In the genomic region with DNA sequence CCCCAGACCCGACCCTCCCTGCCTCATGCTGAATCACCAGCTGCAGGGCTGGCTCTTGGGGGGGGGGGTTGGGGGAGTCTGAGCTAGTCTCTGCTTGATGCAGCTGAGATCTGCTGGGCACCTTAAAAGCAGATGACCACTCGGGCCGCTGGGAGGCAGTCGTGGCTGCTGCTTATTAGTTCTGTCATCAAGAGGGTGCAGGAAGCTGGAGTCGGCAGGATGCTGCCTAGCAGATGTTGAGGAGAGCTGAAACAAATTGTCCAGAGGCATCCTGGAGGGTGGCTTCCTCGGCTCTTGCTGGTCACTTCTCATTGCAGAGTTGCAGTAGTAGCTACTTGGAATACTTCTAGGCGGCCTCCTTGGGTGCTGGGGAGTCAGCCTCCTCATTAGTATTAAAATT, we compare ENCODE assay signal across 10 mouse cellular contexts. TPM values are rescaled to one million over a fixed set of nuclear protein-coding genes. Genes with fewer than 3 reads are reported as not detected.
DNase-seq lines count a peak whose midpoint lies in the region; ATAC-seq and TF ChIP-seq lines count a peak whose summit lies in the region.
"Had no signal": no experiment of that assay in that cellular context is flagged by ENCODE, and none has a peak within 500 bp of the region (broad histone marks: within the 10 kb centered on the region; RNA-seq: fewer than 3 reads in every experiment).

No protein-coding gene starts in this region.

- no peak for TF ChIP-seq EP300 in liver, postnatal 0 days (IDR thresholded peaks at IDR 0.05; ENCODE audit: low read depth)

- no peak overlapping the region for H3K4me3 ChIP-seq in hindbrain, embryonic 10.5 days
- H3K4me3 ChIP-seq in hindbrain, embryonic 14.5 days (replicated peaks; ENCODE audit: low read length), result no peak overlapping the region
- H3K4me3 ChIP-seq in embryonic facial prominence, embryonic 11.5 days (ENCODE audit: low read depth, low read length), result no peak overlapping the region
- no peak overlapping the region for H3K4me3 ChIP-seq in liver, postnatal 0 days (ENCODE audit: low read depth, low read length)
- H3K4me3 ChIP-seq: midbrain, embryonic 12.5 days had no signal

- H3K27ac ChIP-seq in hindbrain, embryonic 10.5 days, result no peak overlapping the region
- no peak overlapping the region for H3K27ac ChIP-seq in hindbrain, embryonic 14.5 days
- H3K27ac ChIP-seq in embryonic facial prominence, embryonic 11.5 days (replicated peaks; ENCODE audit: low read depth, low read length), result no peak overlapping the region
- H3K27ac ChIP-seq in liver, postnatal 0 days (ENCODE audit: low read depth), result no peak overlapping the region
- H3K27ac ChIP-seq: midbrain, embryonic 12.5 days had no signal

- ATAC-seq in hindbrain, embryonic 14.5 days (ENCODE audit: low FRiP score), result no peak
- ATAC-seq in embryonic facial prominence, embryonic 11.5 days (replicated peaks; ENCODE audit: insufficient number of reproducible peaks, low FRiP score, low TSS enrichment, low read depth), result no peak
- ATAC-seq in liver, postnatal 0 days, result no peak
- no peak for ATAC-seq in granulocyte monocyte progenitor cell, adult 5-6 weeks (replicated peaks; ENCODE audit: poor library complexity, severe bottlenecking)

- no peaks in the 10 kb centered on the region for H3K36me3 ChIP-seq in hindbrain, embryonic 10.5 days
- no peaks in the 10 kb centered on the region for H3K36me3 ChIP-seq in hindbrain, embryonic 14.5 days (replicated peaks; ENCODE audit: control insufficient read depth, insufficient read depth)
- no peaks in the 10 kb centered on the region for H3K36me3 ChIP-seq in embryonic facial prominence, embryonic 11.5 days (replicated peaks; ENCODE audit: control insufficient read depth, insufficient read depth, low read depth, low read length)
- no peaks in the 10 kb centered on the region; the same call in 1 of the 2 replicates for H3K36me3 ChIP-seq in liver, postnatal 0 days (replicated peaks; ENCODE audit: insufficient read depth, low read length)
- H3K36me3 ChIP-seq: midbrain, embryonic 12.5 days had no signal

- no peak overlapping the region for H3K9ac ChIP-seq in hindbrain, embryonic 14.5 days
- no peak overlapping the region for H3K9ac ChIP-seq in embryonic facial prominence, embryonic 11.5 days (replicated peaks; ENCODE audit: low read length)
- H3K9ac ChIP-seq in liver, postnatal 0 days (replicated peaks), result no peak overlapping the region
- H3K9ac ChIP-seq: midbrain, embryonic 12.5 days had no signal

- peaks cover 43% of the 10 kb centered on the region for H3K27me3 ChIP-seq in hindbrain, embryonic 10.5 days (ENCODE audit: insufficient read depth, poor library complexity, severe bottlenecking)
- no peaks in the 10 kb centered on the region for H3K27me3 ChIP-seq in hindbrain, embryonic 14.5 days (ENCODE audit: control insufficient read depth, insufficient read depth, low read length)
- H3K27me3 ChIP-seq in embryonic facial prominence, embryonic 11.5 days (ENCODE audit: control insufficient read depth, insufficient read depth, low read length), result peaks cover 5% of the 10 kb centered on the region; the same call in 1 of the 2 replicates
- H3K27me3 ChIP-seq in liver, postnatal 0 days (ENCODE audit: insufficient read depth, low read length), result 0 out of 2 replicates have a peak, but pooled peaks cover 5% of the 10 kb centered on the region

- DNase-seq in hindbrain, embryonic 10.5 days (ENCODE audit: low spot score), result peak; percentile 59
- DNase-seq in hindbrain, embryonic 14.5 days (ENCODE audit: low spot score), result no peak
- DNase-seq in urinary bladder, postnatal 14 days (ENCODE audit: low spot score), result peak; percentile 37
- DNase-seq in urinary bladder, postnatal 4 days (ENCODE audit: low spot score in 2 of 2), result no peak
- DNase-seq in embryonic facial prominence, embryonic 11.5 days (ENCODE audit: low spot score), result peak; percentile 59
- DNase-seq in liver, postnatal 0 days, result peak; percentile 49
- no peak for DNase-seq in spleen, adult 18-20 months

- no peak overlapping the region for H3K4me2 ChIP-seq in hindbrain, embryonic 14.5 days (replicated peaks)
- no peak overlapping the region for H3K4me2 ChIP-seq in embryonic facial prominence, embryonic 11.5 days (ENCODE audit: low read depth, low read length)
- H3K4me2 ChIP-seq in liver, postnatal 0 days (ENCODE audit: low read depth, low read length), result no peak overlapping the region
- H3K4me2 ChIP-seq: midbrain, embryonic 12.5 days had no signal

- H3K9me3 ChIP-seq in hindbrain, embryonic 10.5 days, result no peaks in the 10 kb centered on the region
- H3K9me3 ChIP-seq in hindbrain, embryonic 14.5 days (ENCODE audit: control insufficient read depth, low read length), result no peaks in the 10 kb centered on the region
- H3K9me3 ChIP-seq in embryonic facial prominence, embryonic 11.5 days (replicated peaks; ENCODE audit: control insufficient read depth, low read length), result no peaks in the 10 kb centered on the region
- no peaks in the 10 kb centered on the region for H3K9me3 ChIP-seq in liver, postnatal 0 days (ENCODE audit: low read length)
- H3K9me3 ChIP-seq: midbrain, embryonic 12.5 days had no signal

- peak; percentile 66 for TF ChIP-seq CTCF in liver, postnatal 0 days (IDR thresholded peaks at IDR 0.05; ENCODE audit: low read depth)

- peaks cover 23% of the 10 kb centered on the region for H3K4me1 ChIP-seq in hindbrain, embryonic 10.5 days (replicated peaks)
- H3K4me1 ChIP-seq in hindbrain, embryonic 14.5 days (replicated peaks; ENCODE audit: control insufficient read depth, insufficient read depth, low read length), result peaks cover 14% of the 10 kb centered on the region; the same call in 1 of the 2 replicates
- H3K4me1 ChIP-seq in embryonic facial prominence, embryonic 11.5 days (ENCODE audit: control insufficient read depth, insufficient read depth, low read length), result no peaks in the 10 kb centered on the region; the same call in 1 of the 2 replicates
- peaks cover 7% of the 10 kb centered on the region; the same call in 1 of the 2 replicates for H3K4me1 ChIP-seq in liver, postnatal 0 days (ENCODE audit: insufficient read depth)

- WGBS in hindbrain, embryonic 10.5 days, result 30% methylated on average over 7 of the region's 7 CpGs
- 32% methylated on average over 7 of the region's 7 CpGs for WGBS in hindbrain, embryonic 14.5 days
- WGBS in embryonic facial prominence, embryonic 11.5 days, result 23% methylated on average over 7 of the region's 7 CpGs
- 39% methylated on average over 7 of the region's 7 CpGs for WGBS in liver, postnatal 0 days (ENCODE audit: insufficient replicate concordance)

RNA-seq across cellular contexts. Expression of a gene that starts 4.0 kb away (rescaled TPM):
- 0.14 and 0.22 TPM in 2 replicates for polyA plus RNA-seq in hindbrain, embryonic 10.5 days (2016; fragmentation: Nextera tagmentation; extraction: Ambion mirVana)
- polyA plus RNA-seq in hindbrain, embryonic 14.5 days (2014; fragmentation: Nextera tagmentation; extraction: Ambion mirVana), result 3.4 and 5.4 TPM in 2 replicates
- 0.21 and 0.76 TPM in 2 replicates for polyA plus RNA-seq in embryonic facial prominence, embryonic 11.5 days (2014; fragmentation: Nextera tagmentation; extraction: Ambion mirVana)
- 0.12 and 0.17 TPM in 2 replicates for polyA plus RNA-seq in liver, postnatal 0 days (2015; fragmentation: Nextera tagmentation; extraction: Ambion mirVana)
- not detected in 2 replicates for total RNA-seq in granulocyte monocyte progenitor cell, adult 5-6 weeks (2014; fragmentation: Nextera tagmentation)
- not detected in 2 replicates for total RNA-seq in granulocyte monocyte progenitor cell, adult 5-6 weeks (2017)
- polyA plus RNA-seq: heart, embryonic 14.5 days had no signal

RNA-seq across cellular contexts. Expression of a gene that starts 48.7 kb away (rescaled TPM):
- polyA plus RNA-seq in hindbrain, embryonic 10.5 days (2016; fragmentation: Nextera tagmentation; extraction: Ambion mirVana), result 25.4 and 31.3 TPM in 2 replicates
- 29.0 and 31.5 TPM in 2 replicates for polyA plus RNA-seq in hindbrain, embryonic 14.5 days (2014; fragmentation: Nextera tagmentation; extraction: Ambion mirVana)
- polyA plus RNA-seq in embryonic facial prominence, embryonic 11.5 days (2014; fragmentation: Nextera tagmentation; extraction: Ambion mirVana), result 15.5 and 18.4 TPM in 2 replicates
- 4.3 and 4.5 TPM in 2 replicates for polyA plus RNA-seq in liver, postnatal 0 days (2015; fragmentation: Nextera tagmentation; extraction: Ambion mirVana)
- 30.9 and 36.9 TPM in 2 replicates for total RNA-seq in granulocyte monocyte progenitor cell, adult 5-6 weeks (2014; fragmentation: Nextera tagmentation)
- 11.1 and 12.6 TPM in 2 replicates for total RNA-seq in granulocyte monocyte progenitor cell, adult 5-6 weeks (2017)

Comparison
In these comparisons a context has a peak if more than half of its experiments do, and no peak if none do; other contexts are left out.
1. DNase-seq: peak in hindbrain, embryonic 10.5 days (single experiment), urinary bladder, postnatal 14 days (single experiment), embryonic facial prominence, embryonic 11.5 days (single experiment) and liver, postnatal 0 days (single experiment); none in hindbrain, embryonic 14.5 days (single experiment), urinary bladder, postnatal 4 days (0 of 2) and spleen, adult 18-20 months (0 of 2).